Mouse (Mus musculus) limb, embryonic 15.5 days (tissue): ENCODE data around the gene Tmem81. TPM values are rescaled to one million over a fixed set of nuclear protein-coding genes. Genes with fewer than 3 reads are reported as not detected.

ENCODE experiments used
- ATAC-seq: fragments of 200-750 bp; cut with Nextera tagmentation; 2 replicates; pipeline ENCODE4 v1.8.0; 2017; ENCODE audit warnings: low read depth, moderate TSS enrichment; ENCODE audit not compliant: insufficient number of reproducible peaks, low FRiP score, low TSS enrichment
- H3K27ac ChIP-seq: fragments of 300-500 bp; sonication (generic); 2 replicates; pipeline ENCODE4 v1.5.1; 2015; ENCODE audit warnings: moderate library complexity, mild to moderate bottlenecking, inconsistent platforms
- H3K27me3 ChIP-seq: fragments of 300-500 bp; sonication (generic); 2 replicates; pipeline ENCODE4 v1.6.1; 2015; ENCODE audit warnings: inconsistent platforms
- H3K36me3 ChIP-seq: fragments of 300-500 bp; sonication (generic); 2 replicates; pipeline ENCODE4 v1.6.1; 2015; ENCODE audit warnings: inconsistent platforms
- H3K4me1 ChIP-seq: fragments of 300-500 bp; sonication (generic); 2 replicates; pipeline ENCODE4 v1.6.1; 2015; ENCODE audit warnings: inconsistent platforms
- H3K4me2 ChIP-seq: fragments of 300-500 bp; sonication (generic); 2 replicates; pipeline ENCODE4 v1.6.1; 2015; ENCODE audit warnings: mild to moderate bottlenecking, inconsistent platforms
- H3K4me3 ChIP-seq: fragments of 300-500 bp; sonication (generic); 2 replicates; pipeline ENCODE4 v1.5.1; 2015; ENCODE audit warnings: mild to moderate bottlenecking, inconsistent platforms
- H3K9ac ChIP-seq: fragments of 300-500 bp; sonication (generic); 2 replicates; pipeline ENCODE4 v1.6.1; 2015; ENCODE audit warnings: inconsistent platforms
- H3K9me3 ChIP-seq: fragments of 300-500 bp; sonication (generic); 2 replicates; pipeline ENCODE4 v1.6.1; 2016; ENCODE audit warnings: inconsistent platforms
- WGBS: fragments of 180-500 bp; shearing (Covaris S2); methylation state at CpG from one replicate; pipeline ENCODE4 v1.1.7; 2015; 5-methylcytosine and 5-hydroxymethylcytosine counted together
- polyA plus RNA-seq: library from polyadenylated mRNA; unstranded; fragments of >200 nt; fragmentation: Nextera tagmentation; extraction: Ambion mirVana; gene quantifications from 2 replicates; pipeline ENCODE4 v1.2.1, GENCODE M21; 2015

Gene Tmem81
- polyA plus RNA-seq, 1 experiment from 2014 or later, result 1.3 TPM

- Histone ChIP-seq H3K4me3 (no peak overlapping the region), H3K4me2 (no peak overlapping the region), H3K36me3 (no peaks in the 10 kb centered on the region), H3K4me1 (no peaks in the 10 kb centered on the region), H3K27me3 (no peaks in the 10 kb centered on the region), H3K9me3 (no peaks in the 10 kb centered on the region), H3K9ac (no peak overlapping the region), H3K27ac (no peak overlapping the region)
- ATAC-seq, result no peak
- 19% methylated on average over 3 of the region's 6 CpGs for WGBS
Observed at GRCm38 (mm10) chr1:132520764-132521163, 14.7 kb downstream of the Tmem81 start.

- H3K4me2 ChIP-seq, result no peak overlapping the region
- no peaks in the 10 kb centered on the region for H3K36me3 ChIP-seq
- H3K9ac ChIP-seq, result no peak overlapping the region
- no peaks in the 10 kb centered on the region for H3K9me3 ChIP-seq
- ATAC-seq, result no peak
- H3K27ac ChIP-seq, result no peak overlapping the region
- peaks cover 5% of the 10 kb centered on the region; the same call in 1 of the 2 replicates for H3K4me1 ChIP-seq
- 82% methylated on average over 8 of the region's 8 CpGs for WGBS
- H3K27me3 ChIP-seq, result no peaks in the 10 kb centered on the region
- H3K4me3 ChIP-seq, result no peak overlapping the region
Observed at GRCm38 (mm10) chr1:132523048-132523447, 17.0 kb downstream of the Tmem81 start.

DNA sequence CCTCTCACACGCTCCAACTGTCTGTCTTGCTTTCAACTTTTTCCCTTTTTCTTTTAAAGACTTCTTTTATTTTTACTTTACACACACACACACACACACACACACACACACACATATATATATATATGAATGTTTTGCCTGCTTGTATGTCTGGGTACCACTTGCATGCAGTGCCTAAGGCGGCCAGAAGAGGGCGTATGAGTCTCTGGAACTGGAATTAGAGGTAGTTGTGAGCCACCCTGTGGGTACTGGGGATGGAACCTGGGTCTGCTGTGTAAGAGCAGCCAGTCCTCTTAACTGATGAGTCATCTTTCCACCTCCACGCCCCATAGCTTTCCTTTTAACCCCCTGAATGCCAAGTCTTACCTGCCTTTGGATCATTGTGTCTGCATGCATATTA is 17.9 kb downstream of the Tmem81 start:
- Histone ChIP-seq H3K4me1 (peaks cover 5% of the 10 kb centered on the region; the same call in 1 of the 2 replicates), H3K4me2 (no peak overlapping the region), H3K27ac (no peak overlapping the region), H3K9ac (no peak overlapping the region), H3K4me3 (no peak overlapping the region), H3K9me3 (no peaks in the 10 kb centered on the region), H3K36me3 (no peaks in the 10 kb centered on the region), H3K27me3 (no peaks in the 10 kb centered on the region)
- ATAC-seq, result no peak
- 35% methylated on average over 4 of the region's 4 CpGs for WGBS

GRCm38 (mm10) chr1:132525832-132526231 is 19.8 kb downstream of the Tmem81 start:
- Histone ChIP-seq H3K4me3 (no peak overlapping the region), H3K27ac (no peak overlapping the region), H3K4me1 (peaks cover 10% of the 10 kb centered on the region), H3K27me3 (no peaks in the 10 kb centered on the region), H3K36me3 (no peaks in the 10 kb centered on the region), H3K4me2 (no peak overlapping the region), H3K9me3 (no peaks in the 10 kb centered on the region), H3K9ac (no peak overlapping the region)
- ATAC-seq, result no peak
- whole genome bisulfite sequencing, result 4% methylated on average over 10 of the region's 10 CpGs

DNA sequence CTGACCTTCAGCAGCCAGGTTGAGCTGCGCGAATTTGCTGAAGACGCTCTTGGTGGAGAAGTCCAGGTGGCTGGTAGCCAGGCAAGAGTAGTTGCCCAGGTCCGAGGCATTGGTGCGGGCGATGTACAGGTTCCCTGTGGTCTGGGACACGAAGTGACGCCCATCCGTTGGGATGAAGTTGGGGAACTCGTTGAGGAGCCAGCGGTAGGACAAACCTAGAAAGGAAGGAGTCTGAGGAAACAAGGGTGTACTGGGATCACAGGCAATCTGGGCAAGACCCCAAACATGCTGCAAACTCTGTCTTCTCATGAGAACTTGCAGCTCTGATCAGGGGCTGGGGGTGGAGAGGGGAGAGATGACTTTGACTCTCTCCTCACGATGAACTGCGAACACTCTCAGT is 22.0 kb downstream of the Tmem81 start:
- H3K9me3 ChIP-seq, result no peaks in the 10 kb centered on the region
- no peaks in the 10 kb centered on the region for H3K27me3 ChIP-seq
- H3K9ac ChIP-seq, result no peak overlapping the region
- H3K4me1 ChIP-seq, result peaks cover 17% of the 10 kb centered on the region
- ATAC-seq, result no peak
- H3K4me3 ChIP-seq, result no peak overlapping the region
- no peak overlapping the region for H3K4me2 ChIP-seq
- H3K36me3 ChIP-seq, result no peaks in the 10 kb centered on the region
- WGBS, result 92% methylated on average over 13 of the region's 13 CpGs
- H3K27ac ChIP-seq, result no peak overlapping the region

DNA sequence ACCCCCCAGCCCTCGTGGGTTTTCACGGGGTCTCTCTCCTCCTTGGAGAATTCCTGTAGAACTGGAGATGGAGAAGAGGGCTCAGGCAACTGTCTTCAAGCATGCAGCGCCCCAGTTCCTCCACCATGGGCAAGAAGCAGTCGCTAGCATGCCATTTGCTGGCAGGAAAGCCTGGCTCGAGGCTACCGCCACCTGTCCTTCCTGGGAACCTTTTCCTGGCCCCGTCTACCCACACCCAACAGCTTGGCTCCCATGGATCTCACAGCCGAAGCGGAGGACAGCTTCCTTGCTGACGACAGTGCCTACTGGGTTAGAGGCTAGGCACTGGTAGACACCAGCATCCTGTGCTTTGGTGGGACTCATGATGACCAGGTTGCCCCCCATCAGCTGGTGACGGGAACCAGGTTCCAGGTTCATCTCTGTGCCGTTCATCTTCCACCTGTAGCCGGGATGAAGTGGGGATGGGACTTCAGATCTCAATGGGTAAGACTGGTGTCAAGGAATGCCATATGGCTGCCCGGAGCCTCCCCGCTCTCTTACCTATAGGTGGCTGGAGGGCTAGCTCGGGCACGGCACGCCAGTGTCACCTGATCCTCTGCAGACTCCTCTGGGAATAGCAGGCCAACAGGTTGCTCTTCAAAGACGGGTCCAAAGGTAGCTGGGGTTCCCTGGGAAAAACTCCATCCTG is 22.8 kb downstream of the Tmem81 start:
- 82% methylated on average over 19 of the region's 19 CpGs for WGBS
- no peaks in the 10 kb centered on the region for H3K36me3 ChIP-seq
- no peak for ATAC-seq
- no peak overlapping the region for H3K4me3 ChIP-seq
- H3K4me2 ChIP-seq, result no peak overlapping the region
- no peaks in the 10 kb centered on the region for H3K27me3 ChIP-seq
- H3K9ac ChIP-seq, result no peak overlapping the region
- H3K27ac ChIP-seq, result no peak overlapping the region
- peaks cover 18% of the 10 kb centered on the region for H3K4me1 ChIP-seq
- no peaks in the 10 kb centered on the region for H3K9me3 ChIP-seq

- Histone ChIP-seq H3K36me3 (no peaks in the 10 kb centered on the region), H3K4me2 (no peak overlapping the region), H3K4me3 (no peak overlapping the region), H3K4me1 (peaks cover 18% of the 10 kb centered on the region), H3K9ac (no peak overlapping the region), H3K9me3 (no peaks in the 10 kb centered on the region), H3K27me3 (0 out of 2 replicates have a peak, but pooled peaks cover 6% of the 10 kb centered on the region), H3K27ac (no peak overlapping the region)
- 7% methylated on average over 5 of the region's 5 CpGs for WGBS
- ATAC-seq, result no peak
Observed at GRCm38 (mm10) chr1:132530631-132531191, 24.7 kb downstream of the Tmem81 start.

DNA sequence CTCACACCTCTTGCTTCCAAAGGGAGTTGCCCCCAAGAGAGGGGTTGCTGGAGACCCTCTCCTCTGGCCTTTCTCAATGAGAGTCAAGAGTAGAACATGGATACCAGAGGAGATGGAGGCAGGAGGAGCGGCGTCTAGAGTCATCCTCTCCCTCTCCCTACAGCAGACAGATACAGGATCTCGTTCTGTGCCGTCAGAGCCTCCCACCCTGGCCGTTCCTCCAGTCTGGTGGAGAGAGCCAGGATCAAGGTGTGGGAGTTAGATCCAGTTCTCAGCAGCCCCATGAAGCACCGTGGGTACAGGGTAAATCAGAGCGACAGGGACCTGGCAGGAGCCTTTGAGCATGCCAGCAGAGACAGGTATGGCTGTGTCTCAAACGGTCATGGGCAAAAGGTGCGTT is 26.5 kb downstream of the Tmem81 start:
- no peaks in the 10 kb centered on the region for H3K9me3 ChIP-seq
- no peak overlapping the region for H3K27ac ChIP-seq
- no peaks in the 10 kb centered on the region for H3K36me3 ChIP-seq
- no peak overlapping the region for H3K9ac ChIP-seq
- 0 out of 2 replicates have a peak, but pooled peaks cover 6% of the 10 kb centered on the region for H3K27me3 ChIP-seq
- no peak for ATAC-seq
- H3K4me1 ChIP-seq, result peaks cover 12% of the 10 kb centered on the region
- H3K4me2 ChIP-seq, result no peak overlapping the region
- 56% methylated on average over 9 of the region's 9 CpGs for WGBS
- H3K4me3 ChIP-seq, result no peak overlapping the region

DNA sequence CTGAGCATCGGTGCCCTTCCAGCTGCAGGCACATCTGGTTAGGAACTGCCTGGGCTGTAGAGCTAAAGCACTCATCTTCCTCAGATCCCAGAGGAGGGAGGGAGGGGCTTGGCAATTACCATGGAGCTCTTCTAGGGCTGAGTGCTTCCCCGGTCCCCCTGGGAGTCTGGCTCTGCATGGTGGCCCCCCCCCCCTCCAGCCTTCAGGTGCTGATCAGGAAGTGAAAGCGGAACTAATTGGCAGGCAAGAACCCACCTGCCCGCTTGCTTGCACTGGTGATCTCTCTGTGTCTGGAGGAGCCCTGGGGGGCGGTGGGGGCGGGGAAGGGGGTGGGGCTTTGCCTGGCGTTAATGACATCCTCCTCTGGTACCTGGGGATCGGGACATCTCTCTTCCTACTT is 27.8 kb downstream of the Tmem81 start:
- Histone ChIP-seq H3K27me3 (peaks cover 10% of the 10 kb centered on the region; the same call in 1 of the 2 replicates), H3K4me3 (no peak overlapping the region), H3K9me3 (no peaks in the 10 kb centered on the region), H3K36me3 (no peaks in the 10 kb centered on the region), H3K27ac (no peak overlapping the region), H3K4me1 (peaks cover 12% of the 10 kb centered on the region), H3K4me2 (no peak overlapping the region), H3K9ac (no peak overlapping the region)
- 4% methylated on average over 8 of the region's 8 CpGs for WGBS
- no peak for ATAC-seq

GRCm38 (mm10) chr1:132535541-132535940 is 29.5 kb downstream of the Tmem81 start:
- Histone ChIP-seq H3K9ac (no peak overlapping the region), H3K27ac (no peak overlapping the region), H3K9me3 (no peaks in the 10 kb centered on the region), H3K4me2 (no peak overlapping the region), H3K27me3 (peaks cover 24% of the 10 kb centered on the region), H3K4me1 (peaks cover 10% of the 10 kb centered on the region), H3K4me3 (no peak overlapping the region), H3K36me3 (no peaks in the 10 kb centered on the region)
- no peak for ATAC-seq
- 87% methylated on average over 4 of the region's 4 CpGs for WGBS

GRCm38 (mm10) chr1:132536416-132536815 is 30.4 kb downstream of the Tmem81 start:
- no peak overlapping the region for H3K4me2 ChIP-seq

DNA sequence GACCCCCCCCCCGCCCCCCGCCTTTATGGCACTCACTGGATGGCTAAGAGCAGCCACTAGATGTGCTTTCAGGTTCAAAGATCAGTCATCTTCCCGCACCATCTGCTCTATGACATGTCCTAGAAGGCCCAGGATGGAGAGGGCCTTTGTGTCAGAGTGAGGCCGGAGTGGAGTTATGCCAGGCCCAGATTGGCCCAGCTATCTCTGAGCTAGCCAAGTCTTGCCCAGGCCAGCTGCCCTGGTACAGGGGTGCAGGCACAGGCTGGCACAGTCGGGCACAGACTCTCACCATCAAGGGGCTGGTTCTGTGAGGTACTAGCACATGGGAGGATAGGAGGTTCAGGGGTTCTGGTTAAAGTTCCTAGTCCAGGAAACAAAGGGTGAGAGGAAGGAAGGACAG is 31.7 kb downstream of the Tmem81 start:
- Histone ChIP-seq H3K4me1 (peaks cover 20% of the 10 kb centered on the region), H3K4me3 (no peak overlapping the region), H3K36me3 (no peaks in the 10 kb centered on the region), H3K27me3 (peaks cover 46% of the 10 kb centered on the region), H3K9me3 (no peaks in the 10 kb centered on the region), H3K9ac (no peak overlapping the region), H3K4me2 (no peak overlapping the region), H3K27ac (no peak overlapping the region)
- ATAC-seq, result no peak
- 75% methylated on average over 5 of the region's 5 CpGs for WGBS

More at GRCm38 (mm10) chr1:132536416-132536815, 30.4 kb downstream of the Tmem81 start:
- H3K9me3 ChIP-seq, result no peaks in the 10 kb centered on the region
- 81% methylated on average over 3 of the region's 3 CpGs for WGBS
- peaks cover 33% of the 10 kb centered on the region for H3K27me3 ChIP-seq
- H3K4me3 ChIP-seq, result no peak overlapping the region
- no peak for ATAC-seq
- H3K4me1 ChIP-seq, result peaks cover 9% of the 10 kb centered on the region
- no peaks in the 10 kb centered on the region for H3K36me3 ChIP-seq
- no peak overlapping the region for H3K9ac ChIP-seq
- no peak overlapping the region for H3K27ac ChIP-seq
